Mouse (Mus musculus) liver, embryonic 14.5 days (tissue): Measurements from ENCODE around the gene Gal3st2.

Experiments used
- CTCF ChIP-seq: IDR thresholded peaks from 2 replicates; pipeline ENCODE4 v1.5.1; 2016; ENCODE audit warnings: antibody characterized with exemption, low read depth, control low read depth
- EP300 ChIP-seq: IDR thresholded peaks from 2 replicates; pipeline ENCODE4 v1.6.1; 2016; ENCODE audit warnings: antibody characterized with exemption, low read depth

GRCm38 (mm10) chr1:93826540-93826835, 34.6 kb upstream of the Gal3st2 start:
- no peak for TF ChIP-seq CTCF
- TF ChIP-seq EP300 = no peak
